Mouse (Mus musculus): Measurements from ENCODE around the gene Btbd1.

Gene Btbd1

DNA sequence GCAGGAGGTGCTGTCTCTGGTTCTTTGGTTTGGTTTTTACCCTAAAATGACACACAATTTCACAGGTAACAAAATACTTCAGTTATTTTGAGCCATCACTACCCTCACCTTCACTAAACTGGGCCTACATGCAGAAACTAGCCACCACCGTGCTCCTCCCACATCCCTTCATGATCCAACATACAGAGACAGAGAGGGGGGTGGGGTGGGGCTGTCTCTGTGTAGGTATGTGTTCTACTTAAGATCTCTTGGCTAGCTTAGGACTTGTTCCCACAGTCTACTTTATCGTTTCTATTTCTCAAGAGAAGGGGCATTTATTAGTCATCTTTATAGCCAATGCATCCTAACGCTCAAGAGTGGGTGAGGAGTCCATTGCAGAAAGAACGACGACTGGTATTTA lies 40.7 kb downstream of the Btbd1 start:
- no peak for DNase-seq (ENCODE audit: low spot score in 2 of 2)

DNA sequence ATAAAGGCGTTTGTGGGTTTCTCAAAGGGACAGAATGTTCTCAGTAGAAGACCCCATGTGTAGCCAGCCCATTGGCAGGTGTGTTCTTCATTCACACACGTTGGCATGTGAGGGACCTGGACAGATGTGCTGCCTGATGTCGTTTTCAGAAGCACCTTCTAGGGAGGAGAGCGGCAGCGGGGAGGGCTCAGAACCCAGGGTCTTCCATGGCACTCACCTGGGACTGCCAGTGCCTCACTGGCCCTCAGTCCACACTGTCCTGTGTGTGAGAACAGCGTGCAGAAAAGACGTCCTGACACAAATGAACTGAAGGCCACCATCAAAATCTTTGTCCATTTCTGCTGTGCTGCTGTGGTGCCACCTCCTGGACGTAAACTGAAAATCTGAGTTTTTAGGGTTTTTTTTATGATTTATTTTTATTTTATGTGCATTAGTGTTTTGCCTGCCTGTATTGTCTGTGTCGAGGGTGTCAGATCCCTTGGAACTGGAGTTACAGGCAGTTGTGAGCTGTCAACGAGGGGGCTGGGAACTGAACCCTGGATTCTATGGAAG lies 51.5 kb downstream of the Btbd1 start:
- DNase-seq (ENCODE audit: low spot score in 2 of 2) = no peak

- DNase-seq (ENCODE audit: low spot score in 2 of 2) = no peak
Measured at GRCm38 (mm10) chr7:81775325-81775724, 53.9 kb downstream of the Btbd1 start.

DNA sequence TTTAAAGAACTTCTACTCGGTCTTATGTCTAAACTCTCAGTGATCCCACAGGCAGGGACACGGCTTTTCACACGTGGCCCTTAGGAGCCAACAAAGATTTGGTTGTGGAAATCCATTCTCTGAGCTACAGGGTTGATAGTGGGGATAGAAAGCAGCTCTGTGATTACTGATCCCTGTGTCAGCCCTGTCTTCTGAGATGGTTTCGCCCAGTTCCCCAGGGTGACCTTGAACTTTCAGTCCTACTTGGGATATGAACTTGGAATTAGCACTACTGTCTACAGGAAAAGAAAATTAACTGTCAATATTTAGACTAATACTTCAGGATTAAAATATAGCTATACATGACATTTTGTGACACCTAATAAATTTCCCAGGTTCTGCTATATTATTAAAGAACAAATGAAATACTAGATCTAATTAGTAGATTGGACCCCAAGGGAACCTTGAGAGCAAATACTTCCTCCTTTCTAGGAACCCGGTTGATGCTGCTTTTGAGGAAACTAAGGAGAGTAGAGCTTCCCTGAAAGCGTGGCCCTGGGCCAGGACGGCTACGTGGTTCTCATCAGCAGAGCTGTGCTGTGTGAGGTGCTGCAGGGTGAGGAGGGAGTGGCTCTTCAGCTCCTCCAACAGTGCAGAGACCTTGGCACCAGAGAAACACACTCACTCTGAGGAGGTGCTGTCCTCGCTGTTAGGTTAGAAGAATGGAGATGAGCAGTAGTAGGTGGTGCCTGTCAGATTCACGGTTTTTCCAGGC lies 56.3 kb downstream of the Btbd1 start:
- no peak for DNase-seq (ENCODE audit: low spot score in 2 of 2)

DNA sequence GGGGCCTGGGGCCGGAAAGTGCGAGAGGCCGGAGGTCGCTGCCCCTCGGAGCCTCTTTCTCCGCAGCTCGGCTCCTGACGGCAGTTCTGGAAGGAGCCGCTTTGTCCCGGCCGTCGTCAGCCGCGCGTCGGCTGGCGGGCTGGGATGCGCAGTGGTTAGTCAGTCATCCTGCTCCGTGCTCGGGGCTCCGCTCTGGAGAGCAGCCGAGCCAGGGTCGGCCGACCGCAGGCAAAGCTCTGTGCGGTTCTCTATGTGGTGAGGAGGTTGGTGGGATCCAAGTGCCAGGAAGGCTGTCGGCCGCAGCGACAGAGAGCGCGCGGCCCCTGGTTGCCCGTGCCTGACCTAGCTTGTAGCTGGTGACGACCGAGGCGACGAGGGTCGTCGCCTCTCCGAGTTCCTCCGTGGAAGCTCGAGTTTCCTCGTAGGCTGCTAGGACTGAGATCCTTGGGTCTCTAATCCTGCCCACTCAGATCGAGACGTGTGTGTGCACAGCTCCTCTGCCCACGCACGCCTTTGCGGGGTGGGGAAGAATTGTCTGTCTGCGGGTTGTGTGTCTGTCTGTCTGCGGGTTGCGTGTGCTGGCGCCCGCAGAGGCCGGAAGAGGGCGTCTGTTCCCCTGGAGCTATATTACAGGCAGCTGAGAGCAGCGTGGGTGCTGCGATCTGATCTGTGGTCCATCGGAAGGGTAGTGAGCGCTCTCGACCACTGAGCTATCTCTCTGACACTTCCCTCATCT lies 66.0 kb downstream of the Btbd1 start:
- no peak for DNase-seq (ENCODE audit: low spot score in 2 of 2)

- peak; percentile 66 to 67 for DNase-seq (ENCODE audit: low spot score in 2 of 2)
Measured at GRCm38 (mm10) chr7:81762180-81763109, 66.8 kb downstream of the Btbd1 start, which contains the start of gene Ramac. TSS of gene Ramac (plus strand) at chr7:81762925.

DNA sequence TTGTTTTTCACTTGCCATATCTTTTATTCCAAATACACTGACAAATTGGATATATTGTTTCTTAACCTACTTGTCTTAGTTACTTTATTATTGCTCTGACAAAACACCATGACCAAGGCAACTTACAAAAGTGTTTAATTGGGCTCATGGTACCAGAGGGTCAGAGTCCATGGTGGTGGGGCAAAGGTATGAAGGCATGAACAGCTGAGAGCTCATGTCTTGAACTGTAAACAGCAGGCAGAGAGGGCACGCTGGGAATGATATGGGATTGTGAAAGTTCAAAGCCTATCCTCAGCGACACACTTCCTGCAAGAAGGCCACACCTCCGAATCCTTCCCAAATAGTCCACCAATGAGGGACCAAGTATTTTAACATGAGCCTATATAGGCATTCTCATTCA lies 81.3 kb downstream of the Btbd1 start:
- DNase-seq (ENCODE audit: low spot score in 2 of 2) = no peak

- no peak for DNase-seq (ENCODE audit: low spot score in 2 of 2)
Measured at GRCm38 (mm10) chr7:81744145-81744544, 85.1 kb downstream of the Btbd1 start.
